Mouse (Mus musculus): ENCODE results near the gene Ube2v1. TPM values are rescaled to one million over a fixed set of nuclear protein-coding genes. Genes with fewer than 3 reads are reported as not detected.

Gene Ube2v1
- polyA plus RNA-seq, 1 experiment from 2014 or later, result 278 TPM

DNA sequence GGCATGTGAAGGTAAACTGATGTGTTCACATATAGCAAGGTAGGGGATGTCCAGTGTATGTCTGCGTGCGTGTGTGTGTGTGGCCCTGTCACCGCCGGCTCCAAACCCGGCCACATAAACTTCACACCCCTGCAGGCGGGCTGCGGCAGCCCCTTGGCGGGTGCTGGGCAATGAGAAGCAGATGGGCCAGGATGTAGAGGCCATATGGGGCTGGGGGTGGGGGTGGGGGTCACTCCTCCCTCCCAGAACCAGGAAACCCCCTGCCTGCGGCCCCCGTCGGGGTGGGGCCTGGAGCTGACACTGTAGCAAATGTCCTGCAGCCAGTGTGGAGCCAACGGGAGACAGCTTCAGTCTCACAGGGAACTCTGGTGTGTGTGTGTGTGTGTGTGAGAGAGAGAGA, 68.2 kb downstream of the Ube2v1 start:
- H3K36me3 ChIP-seq (ENCODE audit: poor library complexity, severe bottlenecking), result no peaks in the 10 kb centered on the region
- WGBS, result 57% methylated on average over 12 of the region's 12 CpGs
- ATAC-seq, result peak; percentile 51; the same call in 1 of the 2 replicates
- no peak overlapping the region for H3K4me3 ChIP-seq
- no peak overlapping the region for H3K9ac ChIP-seq
- no peak overlapping the region for H3K4me2 ChIP-seq
- H3K27ac ChIP-seq, result no peak overlapping the region
- peaks cover 33% of the 10 kb centered on the region for H3K4me1 ChIP-seq
- no peaks in the 10 kb centered on the region for H3K9me3 ChIP-seq (replicated peaks)
- H3K27me3 ChIP-seq, result peaks cover 11% of the 10 kb centered on the region; the same call in 1 of the 2 replicates

GRCm38 (mm10) chr2:167563035-167563434, 68.9 kb downstream of the Ube2v1 start:
- no peaks in the 10 kb centered on the region for H3K36me3 ChIP-seq (ENCODE audit: poor library complexity, severe bottlenecking)
- no peak overlapping the region for H3K4me2 ChIP-seq
- H3K9me3 ChIP-seq (replicated peaks), result no peaks in the 10 kb centered on the region
- 89% methylated on average over 5 of the region's 5 CpGs for WGBS
- no peak overlapping the region for H3K27ac ChIP-seq
- H3K4me3 ChIP-seq, result no peak overlapping the region
- ATAC-seq, result no peak
- H3K9ac ChIP-seq, result no peak overlapping the region
- H3K4me1 ChIP-seq, result peaks cover 33% of the 10 kb centered on the region
- peaks cover 11% of the 10 kb centered on the region; the same call in 1 of the 2 replicates for H3K27me3 ChIP-seq

- Histone ChIP-seq H3K27ac (peak overlapping the region; percentile 25; the same call in 1 of the 2 replicates), H3K36me3 (ENCODE audit: poor library complexity, severe bottlenecking) (no peaks in the 10 kb centered on the region), H3K9ac (peak overlapping the region; percentile 12; the same call in 1 of the 2 replicates), H3K27me3 (peaks cover 11% of the 10 kb centered on the region; the same call in 1 of the 2 replicates), H3K4me1 (peaks cover 33% of the 10 kb centered on the region), H3K4me2 (no peak overlapping the region), H3K9me3 (replicated peaks) (peaks cover 1% of the 10 kb centered on the region; the same call in 1 of the 2 replicates), H3K4me3 (no peak overlapping the region)
- WGBS, result 37% methylated on average over 8 of the region's 8 CpGs
- no peak for ATAC-seq
Measured at GRCm38 (mm10) chr2:167562101-167562500, 69.8 kb downstream of the Ube2v1 start.

DNA sequence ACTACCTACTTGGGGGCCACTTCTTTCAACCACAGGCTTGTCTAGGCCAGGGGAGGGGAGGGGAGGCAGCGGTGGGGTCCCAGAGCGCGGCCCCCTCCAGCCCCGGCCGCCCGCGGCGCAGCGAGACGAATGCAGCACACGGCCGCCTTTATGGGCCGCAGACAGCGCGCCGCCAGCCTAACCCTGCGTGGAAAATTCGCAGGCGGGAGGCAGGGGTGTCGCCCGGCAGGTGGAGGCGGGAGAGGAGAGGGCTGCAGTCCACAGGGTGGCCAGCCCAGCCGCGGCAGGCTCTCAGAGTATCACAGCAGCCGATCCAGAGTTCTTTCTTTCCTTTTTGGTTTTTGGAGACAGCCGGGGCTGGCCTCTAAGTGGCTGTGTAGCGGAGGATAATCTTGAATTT, 72.5 kb downstream of the Ube2v1 start:
- H3K9ac ChIP-seq, result peak overlapping the region; percentile 51; the same call in 1 of the 2 replicates
- no peak for ATAC-seq
- H3K4me3 ChIP-seq, result no peak overlapping the region
- no peak overlapping the region for H3K27ac ChIP-seq
- H3K4me1 ChIP-seq, result peaks cover 28% of the 10 kb centered on the region
- H3K27me3 ChIP-seq, result peaks cover 11% of the 10 kb centered on the region; the same call in 1 of the 2 replicates
- WGBS, result 7% methylated on average over 27 of the region's 27 CpGs
- peaks cover 7% of the 10 kb centered on the region; the same call in 1 of the 2 replicates for H3K9me3 ChIP-seq (replicated peaks)
- H3K4me2 ChIP-seq, result peak overlapping the region; percentile 47
- H3K36me3 ChIP-seq (ENCODE audit: poor library complexity, severe bottlenecking), result no peaks in the 10 kb centered on the region

Small RNA genes within 50 kb of the gene (microRNA-seq; reads per million reads assigned to microRNA genes)
- not detected for gene Gm22355

Other genes starting within 250 kb of the Ube2v1 start
- 19.5 and 21.1 TPM in 2 replicates for gene Slc9a8, start 210.4 kb downstream of the Ube2v1 start, polyA plus RNA-seq (2015; fragmentation: Nextera tagmentation; extraction: Ambion mirVana)
- gene Rnf114, start 139.4 kb downstream of the Ube2v1 start, polyA plus RNA-seq (2015; fragmentation: Nextera tagmentation; extraction: Ambion mirVana), result 134 and 147 TPM in 2 replicates
- 21.3 and 24.4 TPM in 2 replicates for gene Spata2, start 139.2 kb downstream of the Ube2v1 start, polyA plus RNA-seq (2015; fragmentation: Nextera tagmentation; extraction: Ambion mirVana)
- gene Snai1, start 93.9 kb downstream of the Ube2v1 start, polyA plus RNA-seq (2015; fragmentation: Nextera tagmentation; extraction: Ambion mirVana), result 1.9 and 2.7 TPM in 2 replicates
- 5.5 and 8.2 TPM in 2 replicates for gene Gm20431, start 29.4 kb upstream of the Ube2v1 start, polyA plus RNA-seq (2015; fragmentation: Nextera tagmentation; extraction: Ambion mirVana)
- 0.11 and 0.14 TPM in 2 replicates for gene Cebpb, start 56.8 kb upstream of the Ube2v1 start, polyA plus RNA-seq (2015; fragmentation: Nextera tagmentation; extraction: Ambion mirVana)
- 22.1 and 24.0 TPM in 2 replicates for gene Tmem189, start 57.7 kb upstream of the Ube2v1 start, polyA plus RNA-seq (2015; fragmentation: Nextera tagmentation; extraction: Ambion mirVana)